In the genomic region with DNA sequence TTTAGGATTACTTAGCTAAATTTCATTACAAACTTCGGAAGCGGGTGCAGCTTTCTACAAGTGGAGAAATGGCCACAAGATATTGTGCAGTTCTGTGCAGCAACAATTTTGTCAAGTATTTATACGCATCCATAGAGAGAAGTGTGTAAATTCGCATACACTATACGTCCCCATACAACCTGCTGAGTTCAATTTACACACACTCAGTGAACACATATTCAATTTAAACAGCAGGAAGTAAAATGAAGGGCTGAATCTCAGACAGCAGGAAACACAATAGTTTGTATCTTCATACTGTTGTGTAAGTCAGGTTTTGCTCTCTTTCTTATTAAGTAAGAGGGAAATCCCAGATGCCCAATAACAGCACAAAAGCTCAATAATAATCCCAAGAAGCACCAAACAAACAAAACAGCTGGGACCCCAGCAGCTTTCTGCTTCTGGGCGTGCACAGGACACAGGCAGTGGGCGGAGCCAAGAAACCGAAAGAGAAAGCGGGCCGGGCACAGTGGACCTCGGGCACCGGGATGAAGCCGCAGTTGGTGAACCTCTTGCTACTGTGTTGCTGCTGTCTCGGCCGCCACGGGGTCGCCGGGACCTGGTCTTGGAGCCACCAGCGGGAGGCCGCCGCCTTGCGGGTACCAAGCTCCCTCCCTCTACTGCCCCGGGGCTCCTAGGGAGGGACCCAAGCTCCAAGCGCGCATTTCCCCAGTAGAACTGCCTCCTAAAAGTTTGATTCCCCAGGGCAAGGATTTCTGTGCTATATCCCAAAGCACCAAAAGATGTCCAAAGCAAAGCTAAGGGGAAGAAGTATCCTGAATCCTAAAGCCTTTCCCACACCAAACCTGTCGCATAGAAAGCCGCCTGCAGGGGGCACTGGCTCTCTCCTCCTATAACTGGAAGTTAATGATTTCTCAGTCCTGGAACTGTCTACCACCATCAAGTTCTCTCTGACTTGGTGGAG, we compare ENCODE assay signal across 8 mouse cellular contexts. TPM values are rescaled to one million over a fixed set of nuclear protein-coding genes. Genes with fewer than 3 reads are reported as not detected.
DNase-seq lines count a peak whose midpoint lies in the region; ATAC-seq lines count a peak whose summit lies in the region.

Ctso (plus strand) TSS at position 461 of the 961 bp plus-strand sequence.

- ATAC-seq in embryonic facial prominence, embryonic 13.5 days (ENCODE audit: insufficient number of reproducible peaks, insufficient read depth, low FRiP score, low TSS enrichment, low read depth), result peak; percentile 78
- peak; percentile 94 for ATAC-seq in midbrain, embryonic 12.5 days (ENCODE audit: low FRiP score, low read depth)

- DNase-seq in 3134 (ENCODE audit: extremely low read depth, insufficient read length, low spot score), result peak; percentile 85
- DNase-seq in adrenal gland, postnatal 36 days, result peak; percentile 92 to 94
- peak; percentile 92 to 95 for DNase-seq in heart, adult 18-20 months
- DNase-seq in kidney, adult 18-20 months, result peak; percentile 90
- peak; percentile 84 for DNase-seq in limb, embryonic 10.5 days (ENCODE audit: low spot score)
- peak; percentile 52 for DNase-seq in skeletal muscle tissue, adult 2 months (ENCODE audit: low read depth, low spot score)

- H3K27ac ChIP-seq in embryonic facial prominence, embryonic 13.5 days, result peak within 1 kb of the TSS; percentile 81
- peak within 1 kb of the TSS; percentile 94 for H3K27ac ChIP-seq in limb, embryonic 10.5 days
- peak within 1 kb of the TSS; percentile 64 for H3K27ac ChIP-seq in midbrain, embryonic 12.5 days (replicated peaks)

- WGBS in embryonic facial prominence, embryonic 13.5 days, result 11% methylated on average over 27 of the region's 27 CpGs
- WGBS in limb, embryonic 10.5 days, result 16% methylated on average over 26 of the region's 27 CpGs
- 10% methylated on average over 27 of the region's 27 CpGs for WGBS in midbrain, embryonic 12.5 days

- peak within 1 kb of the TSS; percentile 80 for H3K4me3 ChIP-seq in embryonic facial prominence, embryonic 13.5 days
- H3K4me3 ChIP-seq in limb, embryonic 10.5 days, result peak within 1 kb of the TSS; percentile 85
- peak within 1 kb of the TSS; percentile 75 for H3K4me3 ChIP-seq in midbrain, embryonic 12.5 days

- peak within 1 kb of the TSS; percentile 56 for H3K4me2 ChIP-seq in embryonic facial prominence, embryonic 13.5 days
- peak within 1 kb of the TSS; percentile 60 for H3K4me2 ChIP-seq in midbrain, embryonic 12.5 days (replicated peaks)

- H3K9ac ChIP-seq in embryonic facial prominence, embryonic 13.5 days, result peak within 1 kb of the TSS; percentile 84
- H3K9ac ChIP-seq in midbrain, embryonic 12.5 days (replicated peaks), result peak within 1 kb of the TSS; percentile 67

- no peaks in the 10 kb centered on the region for H3K27me3 ChIP-seq in embryonic facial prominence, embryonic 13.5 days
- H3K27me3 ChIP-seq in limb, embryonic 10.5 days (ENCODE audit: low read depth, poor library complexity, severe bottlenecking), result no peaks in the 10 kb centered on the region
- no peaks in the 10 kb centered on the region for H3K27me3 ChIP-seq in midbrain, embryonic 12.5 days

- no peaks in the 10 kb centered on the region for H3K9me3 ChIP-seq in embryonic facial prominence, embryonic 13.5 days
- no peaks in the 10 kb centered on the region for H3K9me3 ChIP-seq in limb, embryonic 10.5 days (replicated peaks)
- no peaks in the 10 kb centered on the region for H3K9me3 ChIP-seq in midbrain, embryonic 12.5 days

- no peaks in the 10 kb centered on the region for H3K36me3 ChIP-seq in embryonic facial prominence, embryonic 13.5 days
- no peaks in the 10 kb centered on the region for H3K36me3 ChIP-seq in limb, embryonic 10.5 days
- no peaks in the 10 kb centered on the region for H3K36me3 ChIP-seq in midbrain, embryonic 12.5 days

- H3K4me1 ChIP-seq in embryonic facial prominence, embryonic 13.5 days, result no peaks in the 10 kb centered on the region
- H3K4me1 ChIP-seq in limb, embryonic 10.5 days, result no peaks in the 10 kb centered on the region
- H3K4me1 ChIP-seq in midbrain, embryonic 12.5 days, result peaks cover 8% of the 10 kb centered on the region; the same call in 1 of the 2 replicates

RNA-seq across cellular contexts. Expression of gene Ctso, which starts in this region (rescaled TPM):
- 10 to 100 TPM; 34.5 to 68.4 TPM for total RNA-seq in adrenal gland, postnatal 36 days (2021)
- 11.2 and 11.8 TPM in 2 replicates for polyA plus RNA-seq in embryonic facial prominence, embryonic 13.5 days (2015; fragmentation: Nextera tagmentation; extraction: Ambion mirVana)
- total RNA-seq in heart, adult 18-20 months (2021), result 10 to 100 TPM in 1 of 2 experiments, 1 to 10 TPM in 1; 8.1 to 10.7 TPM
- polyA plus RNA-seq in limb, embryonic 10.5 days (2016; fragmentation: Nextera tagmentation; extraction: Ambion mirVana), result 3.4 and 5.0 TPM in 2 replicates
- polyA plus RNA-seq in midbrain, embryonic 12.5 days (2016; fragmentation: Nextera tagmentation; extraction: Ambion mirVana), result 6.2 and 6.5 TPM in 2 replicates

Comparison
In these comparisons a context has a peak if more than half of its experiments do, and no peak if none do; other contexts are left out.
1. Peak in every context shown above with its lines: DNase-seq, ATAC-seq, H3K4me3 ChIP-seq and H3K27ac ChIP-seq.